Mouse (Mus musculus): ENCODE data around the gene Ctnnd2.

Ctnnd2 gene

GRCm38 (mm10) chr15:30646501-30647431 lies 474.4 kb downstream of the Ctnnd2 start:
- peak in 1 of 2 experiments; percentile 39 for DNase-seq (ENCODE audit: low spot score in 2 of 2)

DNA sequence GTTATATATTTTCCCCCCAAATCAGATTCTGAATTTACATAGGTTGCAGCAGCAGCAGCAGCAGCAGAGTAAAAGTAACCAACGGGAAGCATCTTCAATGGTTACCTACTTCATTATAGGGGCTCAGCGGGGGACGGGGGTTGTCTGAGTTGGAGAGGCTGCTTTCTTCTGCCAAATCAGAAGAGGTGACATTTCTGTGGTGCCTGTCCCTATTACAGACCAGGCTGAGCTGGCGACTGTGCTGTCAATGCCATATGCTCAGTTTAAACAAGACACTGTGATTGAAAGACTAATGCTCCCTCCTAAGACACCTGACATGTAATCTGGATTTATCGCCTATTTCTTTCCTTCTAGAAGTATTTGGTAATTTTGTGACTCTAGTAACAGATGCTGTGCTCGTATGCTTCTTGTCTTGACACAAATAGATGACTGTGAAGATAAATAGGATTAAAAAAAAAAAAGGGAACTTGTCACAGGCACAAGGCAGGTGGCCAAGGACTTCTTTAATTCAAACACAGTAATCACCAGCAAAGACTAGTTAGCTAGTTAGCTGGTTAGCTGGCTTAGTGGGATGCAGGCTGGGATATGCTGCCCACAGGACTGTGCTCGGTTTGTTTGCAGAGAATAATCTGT lies 475.4 kb downstream of the Ctnnd2 start:
- no peak for DNase-seq (ENCODE audit: low spot score in 2 of 2)

DNA sequence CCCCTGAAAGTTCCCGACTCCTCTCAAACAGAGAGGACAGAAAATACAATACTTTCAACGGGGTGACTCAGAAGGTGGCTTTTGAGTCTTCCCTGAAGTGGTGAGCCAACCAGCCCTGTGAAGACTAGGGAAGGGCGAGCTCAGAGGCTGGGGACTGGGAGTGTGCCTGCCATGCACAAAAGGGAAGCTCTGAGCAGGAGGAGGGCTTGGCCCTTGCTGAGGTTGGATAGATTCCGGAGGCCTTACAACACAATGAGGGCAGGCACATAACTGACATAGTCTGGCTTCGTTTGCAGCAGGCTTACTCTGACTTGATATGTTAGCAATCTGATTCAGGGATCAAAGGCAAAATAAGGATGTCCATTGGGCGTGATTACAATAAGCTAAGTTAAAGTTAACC lies 477.6 kb downstream of the Ctnnd2 start:
- DNase-seq (ENCODE audit: low spot score in 2 of 2): no peak

DNA sequence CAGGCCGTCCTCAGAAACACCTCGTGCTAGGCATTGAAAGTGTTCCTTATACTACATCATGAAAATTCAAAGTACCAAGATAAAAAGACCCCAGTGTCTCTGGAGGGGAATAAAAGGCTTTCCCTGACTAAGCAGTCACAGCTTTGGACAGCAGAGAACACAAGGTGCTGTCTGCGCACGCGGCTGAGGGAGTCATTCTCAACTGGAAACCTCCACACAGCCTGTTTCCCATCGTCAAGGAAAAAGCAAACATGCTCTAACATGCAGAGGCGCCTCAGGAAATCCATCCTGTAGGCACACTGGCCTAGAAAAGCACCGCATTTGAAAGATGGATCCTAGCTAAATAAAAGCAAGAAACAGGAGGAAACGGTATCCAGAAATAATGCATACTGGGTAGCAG lies 483.0 kb downstream of the Ctnnd2 start:
- DNase-seq (ENCODE audit: low spot score in 2 of 2): no peak

DNA sequence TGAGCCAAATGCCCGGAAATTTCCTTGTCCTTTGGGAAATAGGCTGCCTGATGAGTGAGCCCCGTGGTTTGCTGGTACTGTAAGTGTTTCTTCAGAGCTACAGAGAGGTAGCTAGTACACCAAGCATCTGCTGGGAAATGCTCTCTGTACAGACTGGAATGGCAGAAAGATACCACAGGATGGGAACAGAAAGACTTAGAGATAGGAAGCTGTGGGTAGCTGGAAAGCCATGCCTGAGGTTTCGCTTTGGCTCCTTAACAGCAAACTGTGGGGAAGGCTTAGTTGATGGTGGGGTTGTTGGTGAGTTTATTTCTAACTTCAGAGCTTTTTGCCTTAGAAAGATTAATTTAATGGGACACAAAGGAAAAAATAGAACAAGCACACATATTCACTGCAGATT lies 485.2 kb downstream of the Ctnnd2 start:
- no peak for DNase-seq (ENCODE audit: low spot score in 2 of 2)

- DNase-seq (ENCODE audit: low spot score in 2 of 2): no peak
Observed at GRCm38 (mm10) chr15:30660539-30661149, 488.3 kb downstream of the Ctnnd2 start.

GRCm38 (mm10) chr15:30661689-30662422 lies 489.5 kb downstream of the Ctnnd2 start:
- no peak for DNase-seq (ENCODE audit: low spot score in 2 of 2)

- no peak for DNase-seq (ENCODE audit: low spot score in 2 of 2)
Observed at GRCm38 (mm10) chr15:30667819-30668587, 495.6 kb downstream of the Ctnnd2 start.

DNA sequence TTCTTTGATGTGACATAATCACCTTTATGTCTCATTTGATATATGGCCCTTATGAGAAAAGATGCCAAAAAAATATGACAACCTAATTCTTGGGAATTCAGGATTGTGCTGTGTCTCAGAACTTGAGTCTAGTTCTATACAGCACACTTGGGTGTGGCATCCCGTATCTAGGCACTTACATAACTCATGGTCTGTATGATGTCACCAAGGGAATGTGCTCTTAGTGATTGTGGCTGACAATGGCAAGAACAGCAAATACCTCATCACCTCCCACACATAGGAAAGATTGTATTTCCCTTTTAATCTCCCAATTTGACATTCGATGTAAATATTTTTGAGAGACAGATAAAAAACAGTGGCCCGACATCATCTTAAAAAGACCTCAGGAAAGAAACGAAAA lies 509.5 kb downstream of the Ctnnd2 start:
- no peak for DNase-seq (ENCODE audit: low spot score in 2 of 2)

DNA sequence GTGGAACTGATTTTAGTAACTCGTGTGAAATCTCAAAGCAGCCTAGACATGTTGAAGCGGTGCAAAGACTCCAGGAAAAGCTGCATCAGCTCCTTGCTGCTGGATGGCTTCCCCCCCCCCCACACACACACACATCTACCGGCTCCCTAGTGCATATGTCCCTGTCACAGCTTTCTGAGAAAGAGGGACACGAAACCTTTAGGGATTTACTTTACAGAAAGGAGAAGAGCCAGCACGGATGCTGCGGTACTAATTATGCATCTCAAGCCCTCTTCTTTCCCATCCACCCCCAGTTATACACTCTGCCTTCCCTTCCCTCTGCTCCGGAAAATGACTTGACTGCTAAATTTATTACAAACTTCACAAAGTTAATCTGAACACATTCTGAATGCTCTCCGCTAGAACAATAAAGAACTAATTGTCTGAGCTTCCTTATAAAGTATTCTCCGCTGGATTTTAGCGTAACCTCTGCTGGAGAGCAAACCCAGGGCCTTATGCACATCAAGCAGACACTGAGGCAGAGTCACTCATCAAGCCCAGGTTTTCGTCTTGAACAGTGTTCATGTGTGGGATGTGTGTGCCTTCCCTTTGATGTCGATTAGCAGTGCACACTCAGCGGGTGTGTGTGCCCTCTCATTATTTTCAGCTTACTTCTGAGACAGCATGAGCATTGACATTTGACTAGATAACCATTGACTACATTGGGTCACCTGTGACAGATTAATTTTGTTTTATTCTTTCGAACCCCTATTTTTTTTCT lies 510.1 kb downstream of the Ctnnd2 start:
- DNase-seq (ENCODE audit: low spot score in 2 of 2): no peak

DNA sequence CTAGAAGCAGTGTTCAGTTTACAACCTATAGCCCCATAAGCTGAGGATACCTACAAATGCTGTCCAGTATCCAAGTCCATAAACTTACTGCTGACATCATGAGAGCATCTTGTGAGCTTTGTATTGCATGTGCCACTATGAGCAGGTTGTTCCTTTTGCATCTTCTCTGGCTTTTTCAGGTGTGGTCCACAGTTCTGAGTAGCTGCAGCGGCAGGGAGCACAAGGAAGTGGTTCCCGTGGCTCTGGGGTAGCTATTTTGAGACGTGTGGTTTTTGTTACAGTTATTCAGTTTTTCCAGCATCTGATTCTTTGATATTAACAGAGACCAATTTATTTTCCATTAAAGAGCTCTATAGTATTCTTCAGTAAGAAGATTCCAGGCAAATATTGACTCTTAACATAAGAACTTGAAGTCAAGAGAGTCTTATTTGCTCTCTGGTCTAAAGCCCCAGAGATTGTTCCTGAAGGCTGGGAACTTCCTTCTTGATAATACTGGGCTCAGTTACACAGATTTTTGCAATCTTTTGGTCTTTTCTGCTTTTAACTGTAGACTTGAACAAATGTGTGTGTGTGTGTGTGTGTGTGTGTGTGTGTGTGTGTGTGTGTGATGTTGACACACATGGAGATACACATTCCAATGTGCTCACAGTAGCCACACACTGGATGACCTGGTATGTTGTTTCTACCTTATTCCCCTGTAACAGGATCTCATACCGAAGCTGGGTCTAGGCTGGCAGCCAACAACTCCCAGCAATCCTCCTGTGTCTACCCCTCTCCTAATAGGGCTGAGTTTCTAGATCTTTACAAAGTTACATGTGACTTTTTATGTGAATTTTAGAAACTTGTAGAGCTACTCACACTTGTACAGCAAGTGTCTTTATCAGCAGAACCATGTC lies 514.1 kb downstream of the Ctnnd2 start:
- DNase-seq (ENCODE audit: low spot score in 2 of 2): no peak

DNA sequence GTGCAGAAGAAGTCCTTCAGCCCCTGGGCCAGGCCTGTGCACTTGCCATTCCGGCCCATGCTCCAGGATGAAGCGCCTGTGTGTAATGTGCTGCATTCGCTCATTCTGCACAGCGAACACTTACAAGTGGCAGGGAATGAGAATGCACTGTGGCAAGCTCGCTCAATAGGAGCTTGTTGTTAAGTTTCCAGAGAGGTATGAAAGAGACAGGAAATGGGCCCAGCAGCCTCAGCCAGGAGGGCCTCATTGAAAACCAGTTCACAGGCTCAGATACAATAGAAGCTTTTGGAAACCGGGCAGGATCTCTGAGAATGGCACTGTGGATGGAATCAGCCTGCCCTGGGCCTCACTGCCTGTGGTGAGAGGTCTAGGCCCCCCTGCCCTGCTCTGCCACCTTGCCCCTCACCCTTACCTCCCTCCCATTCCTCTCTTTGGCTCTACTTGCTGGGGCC lies 521.4 kb downstream of the Ctnnd2 start:
- DNase-seq (ENCODE audit: low spot score in 2 of 2): no peak

DNA sequence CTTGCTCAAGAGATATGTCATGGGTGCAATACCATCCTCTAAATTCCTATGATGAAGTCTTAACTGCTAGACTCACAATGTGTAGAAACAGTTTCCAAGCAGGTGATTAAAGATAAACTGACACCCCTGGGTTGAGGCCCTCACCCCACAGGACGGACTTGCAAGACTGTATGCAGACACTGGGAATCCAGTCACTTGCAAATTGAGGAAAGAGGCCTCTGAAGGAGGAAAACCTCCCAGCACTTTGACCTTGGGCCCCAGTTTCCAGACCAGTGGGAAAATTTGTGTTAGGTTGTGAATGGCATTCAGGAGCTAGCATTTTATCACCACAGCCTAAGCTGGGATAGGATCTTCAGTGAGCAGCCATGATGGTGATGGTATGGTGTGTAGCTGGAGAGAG lies 521.9 kb downstream of the Ctnnd2 start:
- DNase-seq (ENCODE audit: low spot score in 2 of 2): no peak

- DNase-seq (ENCODE audit: low spot score in 2 of 2): no peak
Observed at GRCm38 (mm10) chr15:30695859-30696258, 523.5 kb downstream of the Ctnnd2 start.

DNA sequence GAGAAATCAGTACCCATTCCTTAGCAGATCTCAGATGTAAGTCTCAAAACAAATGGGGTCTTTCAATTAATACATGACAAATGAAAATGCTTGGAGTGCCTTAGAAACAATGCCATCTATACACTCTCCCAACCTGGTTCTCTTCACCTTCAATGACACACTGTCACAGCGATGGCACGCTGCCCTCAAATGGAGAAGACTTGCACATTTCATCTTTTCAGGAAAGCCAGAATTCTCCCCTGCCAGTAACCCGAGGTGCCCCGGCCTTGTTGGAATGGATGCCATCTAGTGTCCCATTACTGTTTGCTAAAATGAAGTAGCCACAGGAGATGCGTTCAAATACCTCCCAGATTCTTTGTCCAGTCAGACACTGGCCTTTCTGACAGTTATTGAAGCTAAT lies 525.0 kb downstream of the Ctnnd2 start:
- no peak for DNase-seq (ENCODE audit: low spot score in 2 of 2)

DNA sequence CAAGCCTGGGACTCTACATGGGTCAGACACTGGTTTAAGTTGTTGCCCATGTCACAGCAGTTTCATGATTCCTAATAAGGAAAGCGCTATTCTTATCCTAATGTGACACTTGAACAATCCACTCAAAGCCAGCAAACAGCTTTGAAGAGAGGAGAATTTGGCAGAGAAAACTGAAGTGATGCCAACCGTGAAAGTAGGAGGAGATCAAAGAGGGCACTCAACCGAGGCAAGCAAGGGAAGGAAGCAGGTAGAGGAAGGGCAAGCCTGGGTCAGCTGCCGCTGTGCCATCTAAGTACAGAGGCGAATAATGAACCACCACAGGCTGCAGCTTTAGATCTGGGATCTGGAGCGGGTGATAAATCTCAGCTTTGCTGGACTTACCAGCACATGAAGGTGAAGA lies 528.4 kb downstream of the Ctnnd2 start:
- DNase-seq (ENCODE audit: low spot score in 2 of 2): no peak

GRCm38 (mm10) chr15:30701592-30701991 lies 529.2 kb downstream of the Ctnnd2 start:
- DNase-seq (ENCODE audit: low spot score in 2 of 2): no peak

- no peak for DNase-seq (ENCODE audit: low spot score in 2 of 2)
Observed at GRCm38 (mm10) chr15:30709026-30709753, 536.8 kb downstream of the Ctnnd2 start.

DNA sequence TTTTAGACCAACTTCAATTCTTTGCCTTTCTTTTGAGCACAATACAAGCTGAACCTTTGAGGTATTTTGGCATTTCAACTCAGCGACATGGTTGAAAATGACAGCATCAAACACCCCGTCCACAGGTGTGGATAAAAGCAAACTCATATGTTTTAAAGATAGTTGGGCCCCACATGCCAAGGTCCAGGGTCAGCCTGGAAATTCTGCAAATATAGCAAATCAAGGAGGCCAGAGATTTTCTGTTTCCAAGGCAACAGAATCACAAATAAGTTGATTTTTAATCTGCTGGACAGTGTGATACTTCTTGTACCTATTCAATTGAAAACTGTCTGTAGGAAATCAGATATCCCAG lies 537.3 kb downstream of the Ctnnd2 start:
- no peak for DNase-seq (ENCODE audit: low spot score in 2 of 2)
